In genomic region chr3:45377391-45377998, GRCm38 (mm10) we compare ENCODE assay signal across 7 mouse cellular contexts. TPM values are rescaled to one million over a fixed set of nuclear protein-coding genes. Genes with fewer than 3 reads are reported as not detected.
A peak's percentile ranks its signal among the peaks of the same experiment; 100 is the strongest.
DNase-seq lines count a peak whose midpoint lies in the region; ATAC-seq and TF ChIP-seq lines count a peak whose summit lies in the region.

No protein-coding gene starts in this region.

- no peaks in the 10 kb centered on the region for H3K9me3 ChIP-seq in embryonic facial prominence, embryonic 10.5 days
- no peaks in the 10 kb centered on the region for H3K9me3 ChIP-seq in hindbrain, embryonic 10.5 days
- no peaks in the 10 kb centered on the region for H3K9me3 ChIP-seq in midbrain, postnatal 0 days (ENCODE audit: low read length)

- peaks cover 39% of the 10 kb centered on the region for H3K4me1 ChIP-seq in embryonic facial prominence, embryonic 10.5 days
- H3K4me1 ChIP-seq in hindbrain, embryonic 10.5 days (replicated peaks): peaks cover 39% of the 10 kb centered on the region
- no peaks in the 10 kb centered on the region for H3K4me1 ChIP-seq in midbrain, postnatal 0 days (ENCODE audit: insufficient read depth, low read length)

- peak; percentile 5 for DNase-seq in urinary bladder, postnatal 14 days (ENCODE audit: low spot score)
- DNase-seq in urinary bladder, postnatal 36 days (ENCODE audit: low spot score in 2 of 2): no peak
- DNase-seq in embryonic facial prominence, embryonic 10.5 days (ENCODE audit: low spot score): peak; percentile 64
- DNase-seq in hindbrain, embryonic 10.5 days (ENCODE audit: low spot score): peak; percentile 60
- DNase-seq in left cerebral cortex, adult 8-10 months (ENCODE audit: low spot score in 2 of 2): peak; percentile 56 to 60
- DNase-seq in midbrain, postnatal 0 days (ENCODE audit: low spot score): peak; percentile 78
- no peak for DNase-seq in MN1 (ENCODE audit: low spot score)

- H3K36me3 ChIP-seq in embryonic facial prominence, embryonic 10.5 days (replicated peaks): no peaks in the 10 kb centered on the region
- no peaks in the 10 kb centered on the region for H3K36me3 ChIP-seq in hindbrain, embryonic 10.5 days
- H3K36me3 ChIP-seq in midbrain, postnatal 0 days (ENCODE audit: insufficient read depth, low read length): no peaks in the 10 kb centered on the region

- under 1% methylated on average over 26 of the region's 26 CpGs for WGBS in embryonic facial prominence, embryonic 10.5 days
- WGBS in hindbrain, embryonic 10.5 days: under 1% methylated on average over 26 of the region's 26 CpGs
- WGBS in midbrain, postnatal 0 days: under 1% methylated on average over 26 of the region's 26 CpGs

- H3K27me3 ChIP-seq in embryonic facial prominence, embryonic 10.5 days (replicated peaks; ENCODE audit: low read depth, poor library complexity, severe bottlenecking): peaks cover 39% of the 10 kb centered on the region
- peaks cover 39% of the 10 kb centered on the region for H3K27me3 ChIP-seq in hindbrain, embryonic 10.5 days (ENCODE audit: insufficient read depth, poor library complexity, severe bottlenecking)
- no peaks in the 10 kb centered on the region for H3K27me3 ChIP-seq in midbrain, postnatal 0 days (ENCODE audit: insufficient read depth, low read length)

- TF ChIP-seq CTCF in midbrain, postnatal 0 days (IDR thresholded peaks at IDR 0.05): peak; percentile 24; the same call in 1 of the 2 replicates

- peak; percentile 42 for ATAC-seq in midbrain, postnatal 0 days (ENCODE audit: low FRiP score)

- peak overlapping the region; percentile 75 for H3K4me3 ChIP-seq in embryonic facial prominence, embryonic 10.5 days
- peak overlapping the region; percentile 66 for H3K4me3 ChIP-seq in hindbrain, embryonic 10.5 days
- H3K4me3 ChIP-seq in midbrain, postnatal 0 days (ENCODE audit: low read depth, low read length): peak overlapping the region; percentile 62

- H3K9ac ChIP-seq in midbrain, postnatal 0 days (replicated peaks; ENCODE audit: low read length, poor library complexity, severe bottlenecking): peak overlapping the region; percentile 74

- peak overlapping the region; percentile 91 for H3K4me2 ChIP-seq in midbrain, postnatal 0 days (ENCODE audit: low read depth, low read length, poor library complexity, severe bottlenecking)

- peak overlapping the region; percentile 85 for H3K27ac ChIP-seq in embryonic facial prominence, embryonic 10.5 days (replicated peaks)
- H3K27ac ChIP-seq in hindbrain, embryonic 10.5 days: peak overlapping the region; percentile 89
- peak overlapping the region; percentile 90 for H3K27ac ChIP-seq in midbrain, postnatal 0 days (ENCODE audit: low read depth, low read length)

RNA-seq across cellular contexts. Expression of gene Pcdh10, which starts 0.7 kb away (rescaled TPM):
- 1.6 and 3.3 TPM in 2 replicates for polyA plus RNA-seq in embryonic facial prominence, embryonic 10.5 days (2016; fragmentation: Nextera tagmentation; extraction: Ambion mirVana)
- polyA plus RNA-seq in hindbrain, embryonic 10.5 days (2016; fragmentation: Nextera tagmentation; extraction: Ambion mirVana): 1.2 and 1.8 TPM in 2 replicates
- 100 to 1,000 TPM; 180 to 208 (median 195) TPM for total RNA-seq in left cerebral cortex, adult 8-10 months (2022)
- total RNA-seq in midbrain, postnatal 0 days (2014; rRNA removed): 169 and 181 TPM in 2 replicates
- polyA plus RNA-seq in midbrain, postnatal 0 days (2015; fragmentation: Nextera tagmentation; extraction: Ambion mirVana): 23.5 and 26.7 TPM in 2 replicates

Comparison
In these comparisons a context has a peak if more than half of its experiments do, and no peak if none do; other contexts are left out.
1. DNase-seq: peak in urinary bladder, postnatal 14 days (single experiment), embryonic facial prominence, embryonic 10.5 days (single experiment), hindbrain, embryonic 10.5 days (single experiment), left cerebral cortex, adult 8-10 months (2 of 2) and midbrain, postnatal 0 days (single experiment); none in urinary bladder, postnatal 36 days (0 of 2) and MN1 (single experiment).
2. Peak in every context shown above with its lines, with median percentiles within 50 percentile points of each other: H3K27ac ChIP-seq and H3K4me3 ChIP-seq.